Mouse (Mus musculus) layer of hippocampus, adult 9-11 months (tissue): ENCODE measurements around the gene 0610037L13Rik.

Experiments
- DNase-seq: peaks from one replicate; pipeline ENCODE4 v3.0.0; 2022

Gene 0610037L13Rik

GRCm38 (mm10) chr4:107921152-107921695 is 31.6 kb downstream of the 0610037L13Rik start:
- no peak for DNase-seq

DNA sequence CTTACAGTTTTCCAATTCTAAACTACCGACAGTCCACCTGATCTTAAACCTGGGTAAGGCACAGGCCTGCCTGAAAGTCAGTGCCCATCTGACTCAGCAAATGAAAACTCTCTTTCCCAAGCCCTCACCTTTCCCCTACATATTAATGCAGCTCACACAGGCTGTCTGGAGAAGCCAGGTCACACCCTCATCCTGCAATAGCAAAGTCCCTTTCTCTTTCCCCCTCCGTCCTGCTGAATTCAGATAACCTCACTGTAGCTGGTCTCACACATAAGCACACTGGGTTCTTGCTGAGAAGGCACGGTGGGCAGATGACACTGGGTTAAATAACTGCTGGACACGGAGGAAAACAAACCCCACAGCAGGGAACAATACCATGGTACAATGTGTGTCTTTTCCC is 32.3 kb downstream of the 0610037L13Rik start:
- no peak for DNase-seq

DNA sequence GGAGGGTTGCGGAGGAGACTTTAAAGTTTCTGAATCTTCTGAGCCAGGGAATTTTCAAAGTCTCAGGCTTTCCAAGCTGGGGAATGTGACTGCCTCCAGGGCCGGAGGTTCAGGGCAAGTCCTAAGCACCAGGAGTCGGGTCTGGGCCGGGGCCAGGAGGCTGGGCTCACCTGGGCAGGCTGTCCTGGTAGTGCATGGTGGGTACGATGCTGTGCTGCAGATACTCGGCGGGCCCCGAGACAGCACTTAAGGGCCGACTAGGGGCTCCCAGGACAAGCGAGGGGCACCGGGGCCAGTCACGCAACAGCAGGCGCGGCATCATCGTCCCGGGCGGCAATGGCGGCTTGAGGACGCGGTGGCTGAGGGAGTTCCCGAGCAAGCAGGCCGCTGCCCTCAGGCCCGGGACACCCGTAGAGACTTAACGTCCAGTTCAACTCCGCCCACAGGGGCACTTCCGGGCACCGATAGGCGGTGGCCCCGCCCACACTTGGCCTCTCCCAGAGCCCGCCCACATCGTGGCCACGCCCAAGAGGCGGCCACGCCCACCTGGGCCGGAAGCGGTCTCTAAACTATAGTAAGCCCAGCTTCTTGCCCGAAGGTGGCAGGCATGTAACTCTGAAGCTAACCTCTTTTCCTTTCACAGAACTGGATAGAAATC is 33.7 kb downstream of the 0610037L13Rik start, which contains the start of gene Cpt2:
Gene Cpt2, minus strand, starts transcription at position 466 of the 658 bp plus-strand sequence.
- peak; percentile 92 for DNase-seq

- DNase-seq: no peak
These were observed 34.2 kb downstream of the 0610037L13Rik start for GRCm38 (mm10) chr4:107923803-107924194.

DNA sequence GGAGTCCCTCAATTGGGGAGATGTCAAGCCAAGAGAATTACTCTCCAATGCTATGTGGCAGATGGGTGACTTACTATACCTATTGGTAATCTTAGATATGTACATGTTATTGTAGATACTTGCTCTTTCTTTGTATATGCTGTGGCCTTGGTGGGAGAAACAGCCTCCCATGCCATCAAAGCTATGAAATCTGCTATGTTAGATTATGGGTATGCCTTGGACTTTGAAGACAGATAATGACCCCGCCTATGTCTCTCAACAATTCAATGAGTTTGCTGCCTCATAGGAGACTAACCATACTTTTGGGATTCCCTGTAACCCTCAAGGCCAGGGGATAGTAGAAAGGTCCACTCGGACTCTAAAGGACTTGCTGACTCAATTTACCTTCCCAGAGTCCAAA is 38.7 kb downstream of the 0610037L13Rik start:
- DNase-seq: no peak

DNA sequence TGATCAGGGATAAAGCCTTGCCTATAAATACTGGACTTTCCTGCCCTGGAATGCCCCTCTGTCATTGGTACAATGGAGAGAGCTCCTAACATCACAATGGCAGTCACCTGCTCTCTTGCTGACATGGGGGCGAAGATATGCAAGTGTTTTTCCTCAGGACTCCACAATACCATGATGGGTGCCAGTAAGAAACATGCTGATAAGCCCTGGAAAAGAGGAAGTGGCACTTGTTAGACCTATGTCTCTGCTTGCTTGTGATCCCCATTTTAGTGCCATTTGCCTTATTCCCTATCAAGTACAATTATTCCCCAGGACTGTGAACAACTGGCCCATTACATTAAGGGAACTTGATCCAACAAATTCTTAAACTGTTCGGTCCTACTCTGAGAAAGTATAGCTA is 39.1 kb downstream of the 0610037L13Rik start:
- no peak for DNase-seq

- no peak for DNase-seq
These were observed 41.8 kb downstream of the 0610037L13Rik start for GRCm38 (mm10) chr4:107931453-107931852.

GRCm38 (mm10) chr4:107933239-107933638 is 43.6 kb downstream of the 0610037L13Rik start:
- DNase-seq: no peak

- DNase-seq: no peak
These were observed 45.6 kb downstream of the 0610037L13Rik start for GRCm38 (mm10) chr4:107935254-107935653.

DNA sequence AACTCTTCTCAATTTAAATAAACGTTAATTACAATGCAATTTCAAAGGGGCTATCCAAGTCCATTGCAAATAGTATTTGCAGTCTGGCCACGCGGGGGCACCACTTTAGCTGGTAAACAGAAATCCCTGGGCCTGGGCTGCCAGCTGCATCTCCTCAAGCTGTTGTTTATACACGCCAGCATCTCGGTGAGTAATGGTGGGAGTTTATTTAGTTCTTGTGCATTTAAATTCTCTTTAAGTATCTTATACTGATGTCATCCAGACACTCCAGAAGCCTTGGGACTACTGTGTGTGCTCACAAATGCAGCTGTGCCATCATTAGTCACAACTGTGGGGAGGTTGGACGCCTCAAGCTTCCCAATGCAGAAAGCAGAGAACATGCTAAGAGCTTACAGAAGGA is 47.7 kb downstream of the 0610037L13Rik start:
- peak; percentile 70 for DNase-seq

DNA sequence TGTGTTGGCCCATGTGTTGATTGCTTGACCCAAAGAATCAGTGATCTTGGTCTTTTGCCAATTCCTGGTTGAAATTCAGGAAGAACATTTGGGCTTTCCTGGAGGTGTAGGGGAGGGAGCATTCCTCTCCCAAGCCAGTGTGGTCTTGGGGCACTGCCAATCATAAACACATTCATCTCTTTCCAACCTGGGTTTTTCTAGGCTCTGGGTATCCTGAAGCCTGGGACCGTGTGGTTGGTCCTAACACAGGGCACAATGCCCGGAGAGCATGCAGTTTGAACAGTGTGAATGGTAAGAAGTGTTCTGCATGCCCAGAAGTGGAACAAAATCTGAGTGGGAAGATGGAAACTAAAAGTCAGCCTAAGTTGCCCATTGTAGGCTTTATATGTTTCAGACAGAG is 48.5 kb downstream of the 0610037L13Rik start:
- no peak for DNase-seq

DNA sequence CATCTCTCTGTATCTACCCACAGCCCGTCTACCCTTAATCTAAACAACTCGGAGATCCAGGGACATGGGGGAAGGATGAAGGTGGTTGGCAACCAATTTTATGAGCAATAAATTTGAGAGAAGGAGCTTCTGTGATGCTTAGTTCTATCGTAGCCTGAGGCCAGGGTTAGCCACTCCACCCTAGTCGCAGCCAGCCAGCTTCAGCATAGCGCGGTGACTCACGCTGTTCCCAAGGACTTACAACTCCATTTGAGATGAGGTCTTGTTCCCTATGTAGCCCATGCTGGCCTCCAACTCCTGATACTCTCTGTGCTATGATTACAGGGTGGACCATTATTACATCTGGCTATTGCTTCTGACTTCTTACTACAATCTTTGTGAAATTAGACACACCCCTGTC is 53.1 kb downstream of the 0610037L13Rik start:
- DNase-seq: no peak

DNA sequence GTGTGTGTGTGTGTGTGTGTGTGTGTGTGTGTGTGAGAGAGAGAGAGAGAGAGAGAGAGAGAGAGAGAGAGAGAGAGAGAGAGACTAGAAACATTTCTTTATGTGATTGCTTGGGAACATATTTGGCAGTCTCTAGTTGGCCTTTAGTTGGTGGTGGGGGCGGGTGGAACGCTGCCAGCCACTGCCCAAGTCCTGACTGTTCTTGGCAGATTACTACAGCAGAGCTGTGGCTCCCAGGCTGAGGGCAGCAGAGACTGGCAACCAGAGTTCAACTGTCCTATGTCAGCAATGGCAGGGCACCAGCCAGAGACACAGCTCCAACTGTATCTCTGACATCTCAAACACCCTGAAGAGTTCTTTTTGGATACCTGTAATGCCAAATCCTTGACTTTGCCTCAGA is 54.5 kb downstream of the 0610037L13Rik start:
- no peak for DNase-seq
